Comparison of ENCODE assay signal across 10 mouse cellular contexts in genomic region chr7:59230768-59231167, GRCm38 (mm10). TPM values are rescaled to one million over a fixed set of nuclear protein-coding genes. Genes with fewer than 3 reads are reported as not detected.
A peak's percentile ranks its signal among the peaks of the same experiment; 100 is the strongest.
DNase-seq lines count a peak whose midpoint lies in the region; ATAC-seq and TF ChIP-seq lines count a peak whose summit lies in the region.
"Had no signal": no experiment of that assay in that cellular context is flagged by ENCODE, and none has a peak within 500 bp of the region (broad histone marks: within the 10 kb centered on the region; RNA-seq: fewer than 3 reads in every experiment).

No protein-coding gene starts in this region.

- H3K36me3 ChIP-seq in lung, embryonic 14.5 days (ENCODE audit: insufficient read depth) = no peaks in the 10 kb centered on the region
- H3K36me3 ChIP-seq in forebrain, embryonic 14.5 days (ENCODE audit: control insufficient read depth, insufficient read depth, low read length) = no peaks in the 10 kb centered on the region
- H3K36me3 ChIP-seq in limb, embryonic 14.5 days (ENCODE audit: control insufficient read depth, insufficient read depth, low read length) = no peaks in the 10 kb centered on the region
- H3K36me3 ChIP-seq in neural tube, embryonic 14.5 days (ENCODE audit: control insufficient read depth, insufficient read depth, low read length) = no peaks in the 10 kb centered on the region

- H3K9ac ChIP-seq in lung, embryonic 14.5 days = 0 out of 2 replicates have a peak overlapping the region, but pooled peaks have one; percentile 11
- peak overlapping the region; percentile 46 for H3K9ac ChIP-seq in forebrain, embryonic 14.5 days (ENCODE audit: low read length)
- H3K9ac ChIP-seq in limb, embryonic 14.5 days (ENCODE audit: low read depth, low read length, severe bottlenecking) = no peak overlapping the region
- 0 out of 2 replicates have a peak overlapping the region, but pooled peaks have one; percentile 2 for H3K9ac ChIP-seq in neural tube, embryonic 14.5 days (replicated peaks; ENCODE audit: low read depth, low read length)

- peak overlapping the region; percentile 92 for H3K4me3 ChIP-seq in lung, embryonic 14.5 days (ENCODE audit: low read depth, low read length)
- H3K4me3 ChIP-seq in forebrain, embryonic 14.5 days (ENCODE audit: low read depth, low read length) = peak overlapping the region; percentile 94
- H3K4me3 ChIP-seq in limb, embryonic 14.5 days (replicated peaks; ENCODE audit: low read length) = peak overlapping the region; percentile 96
- H3K4me3 ChIP-seq in neural tube, embryonic 14.5 days (ENCODE audit: low read depth, low read length) = peak overlapping the region; percentile 94

- 61% methylated on average over 5 of the region's 5 CpGs for WGBS in lung, embryonic 14.5 days
- WGBS in forebrain, embryonic 14.5 days = 69% methylated on average over 5 of the region's 5 CpGs
- 60% methylated on average over 5 of the region's 5 CpGs for WGBS in limb, embryonic 14.5 days
- 40% methylated on average over 5 of the region's 5 CpGs for WGBS in neural tube, embryonic 14.5 days

- TF ChIP-seq CTCF in lung, embryonic 14.5 days (IDR thresholded peaks at IDR 0.05; ENCODE audit: low read depth) = no peak

- no peaks in the 10 kb centered on the region for H3K9me3 ChIP-seq in lung, embryonic 14.5 days (ENCODE audit: low read depth, low read length)
- H3K9me3 ChIP-seq in forebrain, embryonic 14.5 days (replicated peaks; ENCODE audit: control insufficient read depth, low read length) = no peaks in the 10 kb centered on the region
- H3K9me3 ChIP-seq in limb, embryonic 14.5 days (ENCODE audit: control insufficient read depth, low read length) = no peaks in the 10 kb centered on the region
- no peaks in the 10 kb centered on the region for H3K9me3 ChIP-seq in neural tube, embryonic 14.5 days (ENCODE audit: control insufficient read depth, low read length)

- H3K4me1 ChIP-seq in lung, embryonic 14.5 days (ENCODE audit: insufficient read depth) = no peaks in the 10 kb centered on the region
- peaks cover 14% of the 10 kb centered on the region for H3K4me1 ChIP-seq in forebrain, embryonic 14.5 days (ENCODE audit: control insufficient read depth, insufficient read depth, low read length)
- H3K4me1 ChIP-seq in limb, embryonic 14.5 days (ENCODE audit: control insufficient read depth, insufficient read depth, low read length) = 0 out of 2 replicates have a peak, but pooled peaks cover 3% of the 10 kb centered on the region
- peaks cover 13% of the 10 kb centered on the region for H3K4me1 ChIP-seq in neural tube, embryonic 14.5 days (ENCODE audit: control insufficient read depth, insufficient read depth, low read length)

- ATAC-seq in lung, embryonic 14.5 days (ENCODE audit: insufficient read depth) = no peak
- no peak for ATAC-seq in forebrain, embryonic 14.5 days
- ATAC-seq in limb, embryonic 14.5 days (ENCODE audit: low FRiP score, low read depth) = no peak
- no peak for ATAC-seq in neural tube, embryonic 14.5 days (ENCODE audit: low read depth)

- H3K27ac ChIP-seq in lung, embryonic 14.5 days (ENCODE audit: low read depth) = no peak overlapping the region
- no peak overlapping the region for H3K27ac ChIP-seq in forebrain, embryonic 14.5 days (ENCODE audit: low read depth, low read length)
- no peak overlapping the region for H3K27ac ChIP-seq in limb, embryonic 14.5 days (replicated peaks; ENCODE audit: low read depth, low read length)
- no peak overlapping the region for H3K27ac ChIP-seq in neural tube, embryonic 14.5 days (ENCODE audit: low read depth, low read length)

- no peak for TF ChIP-seq POLR2A in limb, embryonic 14.5 days (IDR thresholded peaks at IDR 0.05; ENCODE audit: borderline replicate concordance, extremely low read depth, insufficient read depth, insufficient read length)

- DNase-seq in lung, embryonic 14.5 days = no peak
- DNase-seq in lung, postnatal 14 days = no peak
- DNase-seq in forebrain, embryonic 14.5 days (ENCODE audit: low spot score) = no peak
- DNase-seq in limb, embryonic 14.5 days (ENCODE audit: low spot score) = no peak
- no peak for DNase-seq in frontal cortex, postnatal 36 days (ENCODE audit: low spot score in 2 of 2)
- no peak for DNase-seq in thymus, adult 18-20 months
- no peak for DNase-seq in embryo, embryonic 9.5 days (ENCODE audit: extremely low spot score)
- DNase-seq: cerebellum, adult 18-20 months; heart, postnatal 36 days had no signal

- no peaks in the 10 kb centered on the region for H3K27me3 ChIP-seq in lung, embryonic 14.5 days (ENCODE audit: insufficient read depth, low read length)
- H3K27me3 ChIP-seq in forebrain, embryonic 14.5 days (replicated peaks; ENCODE audit: control insufficient read depth, insufficient read depth, low read length) = no peaks in the 10 kb centered on the region
- no peaks in the 10 kb centered on the region for H3K27me3 ChIP-seq in limb, embryonic 14.5 days (ENCODE audit: control insufficient read depth, insufficient read depth, low read length)
- peaks cover 3% of the 10 kb centered on the region; the same call in 1 of the 2 replicates for H3K27me3 ChIP-seq in neural tube, embryonic 14.5 days (ENCODE audit: control insufficient read depth, insufficient read depth, low read length)

- H3K4me2 ChIP-seq in lung, embryonic 14.5 days = peak overlapping the region; percentile 77
- peak overlapping the region; percentile 58 for H3K4me2 ChIP-seq in forebrain, embryonic 14.5 days (ENCODE audit: low read length)
- H3K4me2 ChIP-seq in limb, embryonic 14.5 days (replicated peaks; ENCODE audit: low read depth, low read length, severe bottlenecking) = peak overlapping the region; percentile 65
- H3K4me2 ChIP-seq in neural tube, embryonic 14.5 days (ENCODE audit: low read depth, low read length) = peak overlapping the region; percentile 64

RNA-seq across cellular contexts. Expression of gene Ube3a, which starts 2.2 kb away (rescaled TPM):
- 118 and 123 TPM in 2 replicates for polyA plus RNA-seq in lung, embryonic 14.5 days (2014; fragmentation: Nextera tagmentation; extraction: Ambion mirVana)
- polyA plus RNA-seq in forebrain, embryonic 14.5 days (2014; fragmentation: Nextera tagmentation; extraction: Ambion mirVana) = 141 and 166 TPM in 2 replicates
- 22.0 and 26.2 TPM in 2 replicates for polyA plus RNA-seq in limb, embryonic 14.5 days (2012; rRNA removed)
- polyA plus RNA-seq in limb, embryonic 14.5 days (2014; fragmentation: Nextera tagmentation; extraction: Ambion mirVana) = 135 and 151 TPM in 2 replicates
- 165 and 185 TPM in 2 replicates for polyA plus RNA-seq in neural tube, embryonic 14.5 days (2014; fragmentation: Nextera tagmentation; extraction: Ambion mirVana)
